Mouse (Mus musculus): ENCODE results near the gene Rbfox3.

The Rbfox3 gene

GRCm38 (mm10) chr11:118906131-118906823 lies 5.1 kb downstream of the Rbfox3 start:
- DNase-seq (ENCODE audit: low spot score in 2 of 2) = no peak

GRCm38 (mm10) chr11:118905656-118906055 lies 5.7 kb downstream of the Rbfox3 start:
- no peak for DNase-seq (ENCODE audit: low spot score in 2 of 2)

- DNase-seq (ENCODE audit: low spot score in 2 of 2) = no peak
Observed at GRCm38 (mm10) chr11:118904253-118904652, 7.1 kb downstream of the Rbfox3 start.

- no peak for DNase-seq (ENCODE audit: low spot score in 2 of 2)
Observed at GRCm38 (mm10) chr11:118899771-118900545, 11.4 kb downstream of the Rbfox3 start.

- no peak for DNase-seq (ENCODE audit: low spot score in 2 of 2)
Observed at GRCm38 (mm10) chr11:118898643-118899042, 12.8 kb downstream of the Rbfox3 start.

- DNase-seq (ENCODE audit: low spot score in 2 of 2) = no peak
Observed at GRCm38 (mm10) chr11:118898156-118898555, 13.2 kb downstream of the Rbfox3 start.

GRCm38 (mm10) chr11:118897114-118897841 lies 14.1 kb downstream of the Rbfox3 start:
- DNase-seq (ENCODE audit: low spot score in 2 of 2) = no peak

GRCm38 (mm10) chr11:118896032-118896675 lies 15.2 kb downstream of the Rbfox3 start:
- no peak for DNase-seq (ENCODE audit: low spot score in 2 of 2)

GRCm38 (mm10) chr11:118894835-118895234 lies 16.6 kb downstream of the Rbfox3 start:
- DNase-seq (ENCODE audit: low spot score in 2 of 2) = no peak

GRCm38 (mm10) chr11:118894196-118894595 lies 17.2 kb downstream of the Rbfox3 start:
- DNase-seq (ENCODE audit: low spot score in 2 of 2) = no peak

- no peak for DNase-seq (ENCODE audit: low spot score in 2 of 2)
Observed at GRCm38 (mm10) chr11:118892876-118893275, 18.5 kb downstream of the Rbfox3 start.

- no peak for DNase-seq (ENCODE audit: low spot score in 2 of 2)
Observed at GRCm38 (mm10) chr11:118891516-118891915, 19.9 kb downstream of the Rbfox3 start.

- DNase-seq (ENCODE audit: low spot score in 2 of 2) = no peak
Observed at GRCm38 (mm10) chr11:118890992-118891398, 20.4 kb downstream of the Rbfox3 start.

GRCm38 (mm10) chr11:118890474-118890873 lies 20.9 kb downstream of the Rbfox3 start:
- no peak for DNase-seq (ENCODE audit: low spot score in 2 of 2)

- DNase-seq (ENCODE audit: low spot score in 2 of 2) = no peak
Observed at GRCm38 (mm10) chr11:118889500-118889899, 21.9 kb downstream of the Rbfox3 start.

GRCm38 (mm10) chr11:118888426-118888825 lies 23.0 kb downstream of the Rbfox3 start:
- DNase-seq (ENCODE audit: low spot score in 2 of 2) = no peak

GRCm38 (mm10) chr11:118887206-118887605 lies 24.2 kb downstream of the Rbfox3 start:
- no peak for DNase-seq (ENCODE audit: low spot score in 2 of 2)

GRCm38 (mm10) chr11:118886269-118886965 lies 25.0 kb downstream of the Rbfox3 start:
- DNase-seq (ENCODE audit: low spot score in 2 of 2) = no peak

- no peak for DNase-seq (ENCODE audit: low spot score in 2 of 2)
Observed at GRCm38 (mm10) chr11:118885604-118886003, 25.8 kb downstream of the Rbfox3 start.

GRCm38 (mm10) chr11:118885135-118885534 lies 26.3 kb downstream of the Rbfox3 start:
- no peak for DNase-seq (ENCODE audit: low spot score in 2 of 2)

GRCm38 (mm10) chr11:118883143-118883542 lies 28.3 kb downstream of the Rbfox3 start:
- DNase-seq (ENCODE audit: low spot score in 2 of 2) = no peak

All from urinary bladder, postnatal 4 days (tissue).